Mouse (Mus musculus) liver, embryonic 14.5 days (tissue): ENCODE data around the gene Chn2.

ENCODE experiments used
- CTCF ChIP-seq: IDR thresholded peaks from 2 replicates; pipeline ENCODE4 v1.5.1; 2016; ENCODE audit warnings: antibody characterized with exemption, low read depth, control low read depth
- EP300 ChIP-seq: IDR thresholded peaks from 2 replicates; pipeline ENCODE4 v1.6.1; 2016; ENCODE audit warnings: antibody characterized with exemption, low read depth

DNA sequence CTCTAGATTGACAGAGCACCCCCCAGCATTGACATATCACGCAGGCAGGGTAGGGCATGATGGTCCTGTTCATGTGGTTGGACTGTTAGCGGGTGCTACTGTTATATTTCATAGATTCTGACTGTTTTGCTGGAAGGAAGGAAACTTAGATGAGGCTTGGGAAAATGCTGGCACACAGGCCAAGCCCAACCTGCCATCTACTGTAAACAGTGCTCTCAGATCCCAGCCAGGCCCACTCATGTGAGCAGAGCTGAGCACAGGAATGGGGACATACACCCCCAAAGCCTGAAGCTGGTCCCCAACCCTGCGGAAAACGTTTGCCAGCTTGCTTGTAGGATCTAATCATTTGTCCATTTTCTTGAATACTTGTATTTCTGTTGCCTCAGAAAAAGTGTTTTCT is 32.1 kb downstream of the Chn2 start:
- TF ChIP-seq CTCF (no peak), EP300 (no peak)
